Mouse (Mus musculus) limb, embryonic 14.5 days (tissue): ENCODE data around the gene Tmem171. TPM values are rescaled to one million over a fixed set of nuclear protein-coding genes. Genes with fewer than 3 reads are reported as not detected.

Experiments
- ATAC-seq: fragments of 200-750 bp; cut with Nextera tagmentation; 2 replicates; pipeline ENCODE4 v1.8.0; 2017; ENCODE audit warnings: low read depth, moderate number of reproducible peaks, moderate TSS enrichment; ENCODE audit not compliant: low FRiP score
- DNase-seq: peaks from one replicate; pipeline ENCODE4 v3.0.0-alpha.2; 2015; ENCODE audit warnings: low spot score
- H3K27ac ChIP-seq: fragments of 300-500 bp; sonication (generic); replicated peaks from 2 replicates; pipeline ENCODE4 v1.5.1; 2014; ENCODE audit warnings: low read depth, mild to moderate bottlenecking, low read length, moderate library complexity, mixed read lengths
- H3K27me3 ChIP-seq: fragments of 300-500 bp; sonication (generic); 2 replicates; pipeline ENCODE4 v1.6.1; 2014; ENCODE audit warnings: low read length, mixed read lengths; ENCODE audit not compliant: control insufficient read depth, insufficient read depth
- H3K36me3 ChIP-seq: fragments of 300-500 bp; sonication (generic); 2 replicates; pipeline ENCODE4 v1.6.1; 2014; ENCODE audit warnings: mild to moderate bottlenecking, low read length, moderate library complexity, mixed read lengths; ENCODE audit not compliant: control insufficient read depth, insufficient read depth
- H3K4me1 ChIP-seq: fragments of 300-500 bp; sonication (generic); 2 replicates; pipeline ENCODE4 v1.6.1; 2014; ENCODE audit warnings: antibody characterized with exemption, low read length, mixed read lengths; ENCODE audit not compliant: control insufficient read depth, insufficient read depth
- H3K4me2 ChIP-seq: fragments of 300-500 bp; sonication (generic); replicated peaks from 2 replicates; pipeline ENCODE4 v1.6.1; 2014; ENCODE audit warnings: low read depth, mild to moderate bottlenecking, low read length, moderate library complexity; ENCODE audit not compliant: severe bottlenecking
- H3K4me3 ChIP-seq: fragments of 300-500 bp; sonication (generic); replicated peaks from 2 replicates; pipeline ENCODE4 v1.5.1; 2014; ENCODE audit warnings: low read length
- H3K9ac ChIP-seq: fragments of 300-500 bp; sonication (generic); 2 replicates; pipeline ENCODE4 v1.6.1; 2014; ENCODE audit warnings: mild to moderate bottlenecking, low read depth, low read length, moderate library complexity; ENCODE audit not compliant: severe bottlenecking
- H3K9me3 ChIP-seq: fragments of 300-500 bp; sonication (generic); 2 replicates; pipeline ENCODE4 v1.6.1; 2016; ENCODE audit warnings: low read length; ENCODE audit not compliant: control insufficient read depth
- POLR2A ChIP-seq: fragments of 200-500 bp; IDR thresholded peaks from 2 replicates; pipeline ENCODE4 v1.8.0; 2012; ENCODE audit warnings: inconsistent platforms, mild to moderate bottlenecking, moderate library complexity, borderline replicate concordance; ENCODE audit not compliant: insufficient read depth, insufficient read length; ENCODE audit errors: extremely low read depth
- WGBS: fragments of 180-500 bp; shearing (Covaris S2); extraction: QIAGEN DNeasy Blood & Tissue Kit; methylation state at CpG from one replicate; pipeline ENCODE4 v1.1.7; 2014; 5-methylcytosine and 5-hydroxymethylcytosine counted together
- polyA plus RNA-seq, 2 experiments: library from polyadenylated mRNA; depleted of rRNA in 1 of 2; stranded (reverse) in 1 of 2; unstranded in 1 of 2; fragments of >200 nt; fragmentation: Nextera tagmentation in 1 of 2; extraction: Ambion mirVana in 1 of 2; gene quantifications; 2 replicates each; pipeline versions ENCODE4 v1.2.1 to v1.2.3; 2012 to 2014

The Tmem171 gene
- polyA plus RNA-seq, 2 experiments, result 0.05 to 0.17 TPM

DNA sequence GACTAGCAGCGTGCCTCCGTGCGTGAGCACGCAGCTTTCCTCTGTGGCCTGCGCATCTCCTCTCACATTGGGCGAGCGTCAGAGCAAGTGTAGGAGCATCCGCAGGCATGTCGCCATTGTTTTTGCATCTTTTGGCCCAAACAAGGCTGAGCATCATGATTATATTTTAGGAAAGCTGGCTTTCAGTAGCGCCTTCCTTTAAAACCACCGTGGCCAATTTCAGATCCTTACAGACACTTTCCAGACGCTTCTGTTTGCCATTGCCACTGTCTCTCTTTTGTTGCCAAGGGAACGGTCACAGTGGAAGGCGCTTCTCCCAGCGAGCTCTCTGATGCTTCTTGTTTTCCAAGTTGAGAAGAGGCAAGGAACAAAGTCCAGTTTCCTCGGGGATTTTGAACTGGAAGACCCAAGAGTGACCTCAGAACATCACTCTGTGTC is 38.6 kb downstream of the Tmem171 start:
- TF ChIP-seq POLR2A, result no peak
- no peak for DNase-seq

DNA sequence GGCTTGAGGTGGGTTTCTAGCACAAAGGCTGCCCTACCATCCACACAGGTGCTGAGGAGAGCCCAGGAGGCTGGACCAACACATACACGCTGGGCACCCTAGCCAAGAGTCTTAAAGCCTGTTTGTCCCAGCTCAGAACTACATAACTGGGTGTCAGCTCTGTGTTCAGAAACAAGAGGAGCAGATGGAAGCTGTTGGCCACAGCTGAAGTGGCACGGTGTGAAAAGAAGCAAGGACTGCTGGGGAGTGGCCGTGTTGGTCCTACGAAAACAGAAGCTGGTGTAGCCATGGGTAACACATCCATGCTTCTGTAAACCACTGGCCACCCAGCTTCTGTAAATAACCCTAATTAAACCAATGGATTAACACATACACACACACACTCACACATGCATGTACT is 39.3 kb downstream of the Tmem171 start:
- Histone ChIP-seq H3K4me3 (no peak overlapping the region), H3K27ac (no peak overlapping the region)
- ATAC-seq, result no peak

More for the DNA sequence above, 38.6 kb downstream of the Tmem171 start:
- no peaks in the 10 kb centered on the region for H3K27me3 ChIP-seq
- ATAC-seq, result no peak
- WGBS, result 86% methylated on average over 16 of the region's 16 CpGs
- no peak overlapping the region for H3K4me3 ChIP-seq
- no peak overlapping the region for H3K27ac ChIP-seq
- H3K9me3 ChIP-seq, result no peaks in the 10 kb centered on the region
- H3K9ac ChIP-seq, result no peak overlapping the region
- no peak overlapping the region for H3K4me2 ChIP-seq
- H3K36me3 ChIP-seq, result no peaks in the 10 kb centered on the region
- peaks cover 14% of the 10 kb centered on the region for H3K4me1 ChIP-seq

DNA sequence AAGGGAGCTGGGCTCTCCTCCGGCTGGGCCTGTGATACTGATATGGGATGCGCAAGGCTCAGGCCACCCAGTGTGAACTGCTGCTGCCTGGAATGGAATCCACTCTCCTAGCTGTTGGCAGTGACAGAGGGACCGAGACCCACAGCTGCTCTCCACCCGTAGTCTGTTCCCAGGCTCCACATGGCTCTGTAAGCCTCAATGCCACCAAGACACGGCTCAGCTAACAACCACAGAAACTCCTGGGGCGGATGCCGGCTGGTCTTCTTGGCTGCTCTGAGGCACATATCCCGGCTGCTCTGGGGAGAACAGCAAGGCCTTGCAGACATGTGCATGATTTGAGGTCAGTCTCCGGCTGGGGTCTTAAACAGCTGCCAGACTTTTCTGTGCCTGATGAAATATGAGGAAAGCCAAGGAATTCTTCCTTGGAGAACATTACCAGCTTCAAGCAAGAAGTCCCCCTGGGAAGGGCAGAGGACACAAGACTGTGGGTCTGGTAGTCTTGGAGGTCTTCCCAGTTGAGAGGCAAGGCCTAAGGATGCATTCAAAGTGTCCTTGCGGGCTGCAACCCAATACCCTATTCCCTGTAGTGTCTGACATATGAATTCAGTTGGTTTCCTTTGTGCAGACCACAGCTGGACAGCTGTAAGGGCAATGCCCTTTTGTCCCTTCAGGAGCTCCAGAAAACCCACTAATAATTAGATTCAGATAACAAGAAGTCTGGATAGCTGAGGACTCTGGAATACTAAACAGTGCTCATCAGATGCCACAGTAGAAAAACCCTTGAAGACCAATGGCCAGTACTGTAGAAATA is 40.3 kb downstream of the Tmem171 start:
- no peak overlapping the region for H3K4me3 ChIP-seq
- WGBS, result 63% methylated on average over 10 of the region's 10 CpGs

More for the DNA sequence above, 39.3 kb downstream of the Tmem171 start:
- H3K9ac ChIP-seq, result no peak overlapping the region
- H3K4me2 ChIP-seq, result no peak overlapping the region
- TF ChIP-seq POLR2A, result no peak
- no peak for DNase-seq
- H3K9me3 ChIP-seq, result no peaks in the 10 kb centered on the region
- H3K4me1 ChIP-seq, result peaks cover 14% of the 10 kb centered on the region
- 88% methylated on average over 4 of the region's 4 CpGs for WGBS
- no peaks in the 10 kb centered on the region for H3K36me3 ChIP-seq
- no peaks in the 10 kb centered on the region for H3K27me3 ChIP-seq

GRCm38 (mm10) chr13:98652194-98652593 is 42.4 kb downstream of the Tmem171 start:
- WGBS, result 66% methylated on average over 2 of the region's 2 CpGs
- H3K4me3 ChIP-seq, result no peak overlapping the region
- ATAC-seq, result no peak

More for the DNA sequence above, 40.3 kb downstream of the Tmem171 start:
- Histone ChIP-seq H3K9ac (no peak overlapping the region), H3K27ac (0 out of 2 replicates have a peak overlapping the region, but pooled peaks have one; percentile 11), H3K4me2 (no peak overlapping the region), H3K4me1 (peaks cover 14% of the 10 kb centered on the region), H3K27me3 (no peaks in the 10 kb centered on the region), H3K36me3 (no peaks in the 10 kb centered on the region), H3K9me3 (no peaks in the 10 kb centered on the region)
- ATAC-seq (peak; percentile 91), DNase-seq (peak; percentile 70)
- no peak for TF ChIP-seq POLR2A

DNA sequence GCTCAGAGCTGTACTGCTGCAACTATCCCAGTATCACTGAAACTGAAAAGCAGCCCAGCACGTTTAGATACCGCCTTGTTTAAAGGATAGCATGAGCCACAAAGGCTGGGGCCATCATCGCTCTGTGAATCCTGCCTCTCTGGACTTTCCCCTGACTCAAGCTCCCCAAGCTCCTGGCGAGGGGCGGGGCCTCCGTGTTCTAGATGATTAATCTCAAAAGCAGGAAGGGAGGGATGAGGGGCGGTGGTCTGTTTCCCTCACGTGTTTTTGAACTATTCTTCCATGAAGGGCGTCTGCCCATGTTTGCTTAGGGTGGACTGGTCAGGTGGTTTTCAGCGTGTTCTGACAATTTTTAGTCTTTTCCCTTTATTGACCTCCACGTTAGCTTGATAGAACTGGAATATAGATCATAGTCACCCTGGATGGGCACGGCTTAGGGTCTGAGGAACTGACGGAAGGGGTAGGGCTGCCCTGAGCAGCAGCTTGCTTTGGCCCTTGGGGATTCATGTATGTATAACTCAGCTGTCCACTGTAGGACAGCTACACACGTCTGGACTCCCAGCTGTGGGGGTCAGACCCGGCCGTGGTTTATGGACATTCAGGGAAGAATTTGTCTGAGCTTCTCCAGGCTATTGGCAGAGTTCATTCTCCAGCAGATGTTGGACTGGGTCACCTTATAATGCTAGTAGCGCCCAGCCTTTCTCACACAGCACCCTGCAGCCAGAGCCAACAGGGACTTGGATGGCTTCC is 43.2 kb downstream of the Tmem171 start:
- no peak overlapping the region for H3K4me2 ChIP-seq
- TF ChIP-seq POLR2A, result no peak
- peaks cover 14% of the 10 kb centered on the region for H3K4me1 ChIP-seq
- H3K9me3 ChIP-seq, result no peaks in the 10 kb centered on the region
- H3K27ac ChIP-seq, result no peak overlapping the region
- H3K4me3 ChIP-seq, result no peak overlapping the region
- ATAC-seq (no peak), DNase-seq (no peak)
- no peaks in the 10 kb centered on the region for H3K36me3 ChIP-seq
- H3K9ac ChIP-seq, result no peak overlapping the region
- 70% methylated on average over 17 of the region's 17 CpGs for WGBS
- no peaks in the 10 kb centered on the region for H3K27me3 ChIP-seq

More at GRCm38 (mm10) chr13:98652194-98652593, 42.4 kb downstream of the Tmem171 start:
- H3K9me3 ChIP-seq, result no peaks in the 10 kb centered on the region
- H3K36me3 ChIP-seq, result no peaks in the 10 kb centered on the region
- TF ChIP-seq POLR2A, result no peak
- no peaks in the 10 kb centered on the region for H3K27me3 ChIP-seq
- peaks cover 14% of the 10 kb centered on the region for H3K4me1 ChIP-seq
- no peak overlapping the region for H3K4me2 ChIP-seq
- DNase-seq, result no peak
- no peak overlapping the region for H3K9ac ChIP-seq
- no peak overlapping the region for H3K27ac ChIP-seq
